Mouse (Mus musculus): Measurements from ENCODE around the gene Rpa2. TPM values are rescaled to one million over a fixed set of nuclear protein-coding genes. Genes with fewer than 3 reads are reported as not detected.
A peak's percentile ranks its signal among the peaks of the same experiment; 100 is the strongest.

Rpa2 gene
- polyA plus RNA-seq (2012; rRNA removed): 52.5 and 61.4 TPM in 2 replicates

DNA sequence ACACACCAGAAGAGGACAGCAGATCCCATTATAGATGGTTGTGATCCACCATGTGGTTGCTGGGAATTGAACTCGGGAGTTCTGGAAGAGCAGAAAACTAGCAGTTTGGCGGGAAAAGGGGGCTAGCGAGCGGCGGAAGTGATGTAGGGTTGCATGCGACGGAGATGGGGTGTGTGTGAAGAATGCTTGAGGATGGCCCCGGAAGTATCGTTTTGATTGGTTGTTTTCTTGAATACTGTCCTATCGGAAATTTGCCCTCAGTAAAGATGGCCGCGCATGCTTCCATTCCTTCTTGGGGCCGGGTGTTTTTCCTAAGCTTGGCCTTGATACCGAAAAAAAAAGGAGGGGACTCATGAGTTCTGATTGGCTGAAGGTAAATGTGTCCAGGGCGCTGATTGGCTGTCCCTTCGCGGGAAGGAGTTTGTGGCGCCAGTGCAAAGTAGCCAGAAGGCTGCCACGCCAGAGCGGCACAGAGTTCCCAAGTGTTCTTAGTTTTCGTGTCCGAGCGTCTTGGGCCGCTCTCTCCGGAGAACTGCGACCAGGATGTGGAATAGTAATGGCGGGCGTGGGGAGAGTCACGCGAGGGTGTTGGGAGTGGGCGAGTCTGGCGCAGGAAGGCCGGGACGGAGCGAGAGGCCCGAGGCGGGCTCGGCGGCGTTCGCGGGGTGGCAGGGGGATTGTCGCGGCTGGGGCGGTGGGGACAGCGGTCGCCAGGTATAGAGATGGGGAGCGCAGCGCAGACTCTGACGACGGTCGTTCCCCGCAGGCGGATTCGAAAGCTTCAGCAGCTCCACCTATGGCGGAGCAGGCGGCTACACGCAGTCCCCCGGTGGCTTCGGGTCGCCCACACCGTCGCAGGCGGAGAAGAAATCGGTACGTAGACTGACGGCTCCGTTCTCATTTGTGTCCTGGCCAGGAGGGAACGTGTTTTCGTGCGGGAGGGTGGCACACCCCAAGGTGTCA, at the start of gene Rpa2:
TSS of gene Rpa2 (plus strand) at position 419 of the 963 bp plus-strand sequence.
- no peaks in the 10 kb centered on the region for H3K27me3 ChIP-seq (ENCODE audit: control insufficient read depth, insufficient read depth, low read length)
- peaks cover 20% of the 10 kb centered on the region for H3K36me3 ChIP-seq (ENCODE audit: control insufficient read depth, insufficient read depth, low read length)
- peak; percentile 99 for DNase-seq
- no peak within 1 kb of the TSS for H3K27ac ChIP-seq (ENCODE audit: control insufficient read depth, insufficient read depth, low read length)
- whole genome bisulfite sequencing: under 1% methylated on average over 71 of the region's 71 CpGs
- H3K4me1 ChIP-seq (replicated peaks; ENCODE audit: control insufficient read depth, insufficient read depth, low read length): peaks cover 6% of the 10 kb centered on the region; the same call in 1 of the 2 replicates
- H3K4me3 ChIP-seq (ENCODE audit: control insufficient read depth, insufficient read depth, low read length): peak within 1 kb of the TSS; percentile 92
- TF ChIP-seq CTCF (IDR thresholded peaks at IDR 0.05; ENCODE audit: borderline replicate concordance, control insufficient read depth, extremely low read depth, insufficient read depth, low read length, poor library complexity): 0 out of 2 replicates have a peak, but pooled peaks have one; percentile 24
- peak; percentile 63; the same call in 1 of the 2 replicates for TF ChIP-seq POLR2A (IDR thresholded peaks at IDR 0.05; ENCODE audit: control insufficient read depth, extremely low read depth, insufficient read depth, low read length, poor library complexity)

DNA sequence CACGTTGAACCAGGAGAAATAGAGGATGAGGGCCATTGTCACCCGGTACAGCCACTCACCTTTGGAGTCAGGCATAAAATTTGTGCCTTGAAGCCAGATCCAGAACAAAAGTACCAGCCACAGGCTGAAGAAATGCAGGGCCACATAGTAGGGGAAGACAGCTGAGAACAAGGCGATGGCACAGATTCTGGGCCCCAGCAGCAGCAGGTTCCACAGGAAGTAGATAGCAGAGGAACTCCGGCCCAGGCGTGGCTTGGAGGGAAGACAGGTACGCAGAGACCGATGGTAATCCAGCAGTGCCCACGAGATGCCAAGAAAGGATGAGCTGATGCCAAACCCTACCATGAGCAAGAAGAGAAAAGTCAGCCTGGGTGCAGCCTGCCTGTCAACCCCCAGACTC, 39.9 kb upstream of the Rpa2 start:
- no peak for DNase-seq
- Histone ChIP-seq H3K4me1 (replicated peaks; ENCODE audit: control insufficient read depth, insufficient read depth, low read length) (peaks cover 21% of the 10 kb centered on the region), H3K27me3 (ENCODE audit: control insufficient read depth, insufficient read depth, low read length) (no peaks in the 10 kb centered on the region), H3K27ac (ENCODE audit: control insufficient read depth, insufficient read depth, low read length) (no peak overlapping the region), H3K4me3 (ENCODE audit: control insufficient read depth, insufficient read depth, low read length) (no peak overlapping the region), H3K36me3 (ENCODE audit: control insufficient read depth, insufficient read depth, low read length) (no peaks in the 10 kb centered on the region)
- TF ChIP-seq POLR2A (IDR thresholded peaks at IDR 0.05; ENCODE audit: control insufficient read depth, extremely low read depth, insufficient read depth, low read length, poor library complexity): no peak
- TF ChIP-seq CTCF (IDR thresholded peaks at IDR 0.05; ENCODE audit: borderline replicate concordance, control insufficient read depth, extremely low read depth, insufficient read depth, low read length, poor library complexity): no peak
- 60% methylated on average over 8 of the region's 8 CpGs for WGBS

- Histone ChIP-seq H3K4me1 (replicated peaks; ENCODE audit: control insufficient read depth, insufficient read depth, low read length) (peaks cover 26% of the 10 kb centered on the region), H3K36me3 (ENCODE audit: control insufficient read depth, insufficient read depth, low read length) (no peaks in the 10 kb centered on the region), H3K4me3 (ENCODE audit: control insufficient read depth, insufficient read depth, low read length) (peak overlapping the region; percentile 68; the same call in 1 of the 2 replicates), H3K27me3 (ENCODE audit: control insufficient read depth, insufficient read depth, low read length) (no peaks in the 10 kb centered on the region), H3K27ac (ENCODE audit: control insufficient read depth, insufficient read depth, low read length) (no peak overlapping the region)
- 50% methylated on average over 12 of the region's 12 CpGs for WGBS
- TF ChIP-seq POLR2A (IDR thresholded peaks at IDR 0.05; ENCODE audit: control insufficient read depth, extremely low read depth, insufficient read depth, low read length, poor library complexity): no peak
- TF ChIP-seq CTCF (IDR thresholded peaks at IDR 0.05; ENCODE audit: borderline replicate concordance, control insufficient read depth, extremely low read depth, insufficient read depth, low read length, poor library complexity): no peak
- DNase-seq: no peak
Observed at GRCm38 (mm10) chr4:132731616-132732015, 36.5 kb upstream of the Rpa2 start.

- WGBS: 2% methylated on average over 34 of the region's 34 CpGs
- Histone ChIP-seq H3K4me1 (replicated peaks; ENCODE audit: control insufficient read depth, insufficient read depth, low read length) (peaks cover 26% of the 10 kb centered on the region), H3K27me3 (ENCODE audit: control insufficient read depth, insufficient read depth, low read length) (no peaks in the 10 kb centered on the region), H3K4me3 (ENCODE audit: control insufficient read depth, insufficient read depth, low read length) (peak within 1 kb of the TSS; percentile 68), H3K27ac (ENCODE audit: control insufficient read depth, insufficient read depth, low read length) (0 out of 2 replicates have a peak within 1 kb of the TSS, but pooled peaks have one; percentile 5), H3K36me3 (ENCODE audit: control insufficient read depth, insufficient read depth, low read length) (no peaks in the 10 kb centered on the region)
- TF ChIP-seq CTCF (IDR thresholded peaks at IDR 0.05; ENCODE audit: borderline replicate concordance, control insufficient read depth, extremely low read depth, insufficient read depth, low read length, poor library complexity) (no peak), POLR2A (IDR thresholded peaks at IDR 0.05; ENCODE audit: control insufficient read depth, extremely low read depth, insufficient read depth, low read length, poor library complexity) (0 out of 2 replicates have a peak, but pooled peaks have one; percentile 21)
- peak; percentile 88 for DNase-seq
Observed at GRCm38 (mm10) chr4:132732148-132732684, 35.9 kb upstream of the Rpa2 start, which contains the start of gene Xkr8. Gene Xkr8, minus strand, starts transcription at chr4:132732546.

DNA sequence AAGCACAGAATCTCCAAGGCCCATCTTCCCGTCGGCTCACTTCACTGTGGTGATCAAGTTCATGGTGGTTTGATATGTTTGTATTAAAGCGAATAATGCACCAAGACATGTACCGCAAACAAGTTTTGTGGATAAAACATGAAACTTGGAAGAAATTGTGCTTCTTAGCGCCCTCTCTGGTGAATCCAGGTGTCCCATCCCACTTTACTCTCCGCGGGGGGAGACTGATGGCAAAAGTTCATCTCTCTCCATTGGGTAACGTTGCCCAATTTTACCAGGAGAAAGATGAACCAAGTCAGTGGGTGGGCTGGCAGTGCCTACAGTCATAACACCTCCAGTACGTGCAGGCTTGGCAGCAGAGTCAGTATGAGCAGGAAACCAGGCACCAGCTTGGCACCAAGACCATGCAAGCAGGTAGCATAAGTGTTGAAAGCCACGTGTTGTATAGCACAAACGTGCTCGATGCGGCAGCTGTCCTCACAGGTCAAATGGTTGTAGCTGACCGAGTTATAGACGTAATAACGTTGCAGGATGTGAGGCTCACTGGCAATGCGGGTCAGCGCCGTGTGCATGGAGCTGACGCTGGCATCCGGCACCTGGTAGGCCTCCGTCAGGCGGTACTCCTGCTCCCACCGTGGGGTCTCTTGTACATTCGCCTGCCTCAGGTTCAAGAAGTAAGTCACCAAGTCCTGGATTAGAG, 34.9 kb upstream of the Rpa2 start:
- WGBS: 95% methylated on average over 25 of the region's 25 CpGs

DNA sequence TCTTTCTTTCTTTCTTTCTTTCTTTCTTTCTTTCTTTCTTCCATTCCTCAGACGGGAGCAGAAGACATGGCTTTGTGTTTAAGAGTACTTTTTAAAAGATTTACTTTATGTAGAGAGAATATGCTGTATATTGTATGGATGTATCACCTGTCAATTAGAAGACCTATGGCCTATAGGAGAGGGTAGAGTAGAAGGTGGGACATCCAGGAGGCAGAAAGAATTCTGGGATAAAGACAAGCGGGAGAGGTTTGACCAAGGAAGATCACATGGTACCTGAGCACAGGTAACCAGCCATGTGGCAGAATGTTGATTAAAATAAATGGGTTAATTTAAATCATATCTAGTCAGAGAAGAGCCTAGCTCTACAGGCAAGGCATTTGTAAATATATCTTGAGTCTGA, 33.4 kb upstream of the Rpa2 start:
- no peak overlapping the region for H3K4me3 ChIP-seq (ENCODE audit: control insufficient read depth, insufficient read depth, low read length)
- H3K4me1 ChIP-seq (replicated peaks; ENCODE audit: control insufficient read depth, insufficient read depth, low read length): peaks cover 18% of the 10 kb centered on the region
- TF ChIP-seq CTCF (IDR thresholded peaks at IDR 0.05; ENCODE audit: borderline replicate concordance, control insufficient read depth, extremely low read depth, insufficient read depth, low read length, poor library complexity): no peak
- no peak for TF ChIP-seq POLR2A (IDR thresholded peaks at IDR 0.05; ENCODE audit: control insufficient read depth, extremely low read depth, insufficient read depth, low read length, poor library complexity)
- 97% methylated on average over 2 of the region's 2 CpGs for WGBS
- no peak for DNase-seq
- no peak overlapping the region for H3K27ac ChIP-seq (ENCODE audit: control insufficient read depth, insufficient read depth, low read length)
- H3K27me3 ChIP-seq (ENCODE audit: control insufficient read depth, insufficient read depth, low read length): no peaks in the 10 kb centered on the region
- no peaks in the 10 kb centered on the region for H3K36me3 ChIP-seq (ENCODE audit: control insufficient read depth, insufficient read depth, low read length)

More for the DNA sequence above, 34.9 kb upstream of the Rpa2 start:
- Histone ChIP-seq H3K27me3 (ENCODE audit: control insufficient read depth, insufficient read depth, low read length) (no peaks in the 10 kb centered on the region), H3K36me3 (ENCODE audit: control insufficient read depth, insufficient read depth, low read length) (no peaks in the 10 kb centered on the region), H3K27ac (ENCODE audit: control insufficient read depth, insufficient read depth, low read length) (0 out of 2 replicates have a peak overlapping the region, but pooled peaks have one; percentile 5), H3K4me3 (ENCODE audit: control insufficient read depth, insufficient read depth, low read length) (no peak overlapping the region), H3K4me1 (replicated peaks; ENCODE audit: control insufficient read depth, insufficient read depth, low read length) (peaks cover 20% of the 10 kb centered on the region)
- no peak for DNase-seq
- TF ChIP-seq POLR2A (IDR thresholded peaks at IDR 0.05; ENCODE audit: control insufficient read depth, extremely low read depth, insufficient read depth, low read length, poor library complexity) (no peak), CTCF (IDR thresholded peaks at IDR 0.05; ENCODE audit: borderline replicate concordance, control insufficient read depth, extremely low read depth, insufficient read depth, low read length, poor library complexity) (no peak)
